Mouse (Mus musculus) liver, embryonic 18 days (tissue): Measurements from ENCODE around the gene Nrip1. TPM values are rescaled to one million over a fixed set of nuclear protein-coding genes. Genes with fewer than 3 reads are reported as not detected.

Source experiments
- polyA plus RNA-seq: library from polyadenylated mRNA; depleted of rRNA; stranded (reverse); fragments of >200 nt; gene quantifications from 2 replicates; pipeline ENCODE4 v1.2.3, GENCODE M21; 2012; rRNA removed

The Nrip1 gene
- polyA plus RNA-seq, result 1.4 and 2.2 TPM in 2 replicates

DNA sequence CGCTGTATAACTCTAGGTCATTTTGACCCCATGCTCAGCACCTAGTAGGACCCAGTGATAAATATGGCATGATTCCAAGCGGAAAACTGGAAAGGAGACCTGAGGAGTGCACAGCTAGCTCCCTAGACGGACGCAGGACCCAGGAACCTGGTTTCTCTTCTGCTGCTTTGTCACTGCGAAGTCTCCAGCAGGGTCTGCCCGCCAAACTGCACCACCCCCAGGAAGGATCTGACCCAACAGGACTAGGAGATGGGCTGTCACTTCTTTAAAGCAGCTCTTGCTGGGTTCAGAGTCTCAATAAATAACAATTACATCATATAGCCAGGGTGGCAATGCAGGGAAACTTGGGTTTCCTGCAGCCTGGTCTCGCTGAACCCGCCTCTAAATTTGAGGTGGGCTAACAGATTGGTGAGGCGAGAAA is at the start of gene Nrip1:
Gene Nrip1 (minus strand): TSS at position 157 of the 421 bp plus-strand sequence.

